Mouse (Mus musculus) limb, embryonic 12.5 days (tissue): ENCODE measurements at regions not wholly inside any gene's neighbourhood (a gene's known extent, or its start where the extent isn't known, plus 50 kb on each side); places are given as distances from the start of the nearest gene placed in this dataset.

Experiments
- ATAC-seq: fragments of 200-750 bp; cut with Nextera tagmentation; 2 replicates; pipeline ENCODE4 v1.8.0; 2017; ENCODE audit warnings: low read depth, moderate TSS enrichment; ENCODE audit not compliant: insufficient number of reproducible peaks, insufficient read depth, low FRiP score, low TSS enrichment
- H3K27ac ChIP-seq: fragments of 300-500 bp; sonication (generic); 2 replicates; pipeline ENCODE4 v1.5.1; 2016; ENCODE audit warnings: mild to moderate bottlenecking, moderate library complexity
- H3K27me3 ChIP-seq: fragments of 300-500 bp; sonication (generic); 2 replicates; pipeline ENCODE4 v1.6.1; 2016; ENCODE audit warnings: mild to moderate bottlenecking, moderate library complexity
- H3K36me3 ChIP-seq: fragments of 300-500 bp; sonication (generic); 2 replicates; pipeline ENCODE4 v1.6.1; 2016; ENCODE audit warnings: mild to moderate bottlenecking, moderate library complexity
- H3K4me1 ChIP-seq: fragments of 300-500 bp; sonication (generic); replicated peaks from 2 replicates; pipeline ENCODE4 v1.6.1; 2016
- H3K4me2 ChIP-seq: fragments of 300-500 bp; sonication (generic); 2 replicates; pipeline ENCODE4 v1.6.1; 2016; ENCODE audit warnings: mild to moderate bottlenecking, moderate library complexity
- H3K4me3 ChIP-seq: fragments of 300-500 bp; sonication (generic); replicated peaks from 2 replicates; pipeline ENCODE4 v1.5.1; 2016; ENCODE audit warnings: mild to moderate bottlenecking
- H3K9ac ChIP-seq: fragments of 300-500 bp; sonication (generic); replicated peaks from 2 replicates; pipeline ENCODE4 v1.6.1; 2016; ENCODE audit warnings: mild to moderate bottlenecking, moderate library complexity
- H3K9me3 ChIP-seq: fragments of 300-500 bp; sonication (generic); 2 replicates; pipeline ENCODE4 v1.6.1; 2016; ENCODE audit warnings: mild to moderate bottlenecking, moderate library complexity
- WGBS: fragments of 180-500 bp; shearing (Covaris S2); methylation state at CpG from one replicate; pipeline ENCODE4 v1.1.7; 2016; 5-methylcytosine and 5-hydroxymethylcytosine counted together

DNA sequence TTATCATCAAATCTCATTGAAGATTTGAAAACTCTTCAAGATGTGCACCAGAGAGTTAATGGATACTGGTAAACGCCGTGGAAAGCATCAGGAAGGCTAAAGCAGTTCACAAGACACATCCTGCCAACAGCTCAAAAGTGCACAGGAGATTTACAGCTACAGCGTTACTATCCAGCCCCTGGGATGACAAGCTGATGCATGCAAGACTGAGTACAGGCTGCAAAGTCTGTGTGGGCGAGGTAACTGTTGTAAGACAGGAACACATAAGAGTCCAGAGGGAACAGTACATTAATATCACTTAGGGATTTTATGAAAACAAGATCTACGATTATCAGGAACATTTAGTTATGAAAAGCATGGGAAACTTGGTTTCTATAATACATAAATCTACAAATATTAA is 626.7 kb downstream of the Slitrk6 start:
- no peaks in the 10 kb centered on the region for H3K27me3 ChIP-seq
- no peak overlapping the region for H3K9ac ChIP-seq
- H3K9me3 ChIP-seq: no peaks in the 10 kb centered on the region
- no peak overlapping the region for H3K4me3 ChIP-seq
- no peak overlapping the region for H3K4me2 ChIP-seq
- no peak overlapping the region for H3K27ac ChIP-seq
- 58% methylated on average over 5 of the region's 5 CpGs for WGBS
- no peaks in the 10 kb centered on the region for H3K36me3 ChIP-seq
- H3K4me1 ChIP-seq: peaks cover 4% of the 10 kb centered on the region; the same call in 1 of the 2 replicates
- ATAC-seq: no peak

DNA sequence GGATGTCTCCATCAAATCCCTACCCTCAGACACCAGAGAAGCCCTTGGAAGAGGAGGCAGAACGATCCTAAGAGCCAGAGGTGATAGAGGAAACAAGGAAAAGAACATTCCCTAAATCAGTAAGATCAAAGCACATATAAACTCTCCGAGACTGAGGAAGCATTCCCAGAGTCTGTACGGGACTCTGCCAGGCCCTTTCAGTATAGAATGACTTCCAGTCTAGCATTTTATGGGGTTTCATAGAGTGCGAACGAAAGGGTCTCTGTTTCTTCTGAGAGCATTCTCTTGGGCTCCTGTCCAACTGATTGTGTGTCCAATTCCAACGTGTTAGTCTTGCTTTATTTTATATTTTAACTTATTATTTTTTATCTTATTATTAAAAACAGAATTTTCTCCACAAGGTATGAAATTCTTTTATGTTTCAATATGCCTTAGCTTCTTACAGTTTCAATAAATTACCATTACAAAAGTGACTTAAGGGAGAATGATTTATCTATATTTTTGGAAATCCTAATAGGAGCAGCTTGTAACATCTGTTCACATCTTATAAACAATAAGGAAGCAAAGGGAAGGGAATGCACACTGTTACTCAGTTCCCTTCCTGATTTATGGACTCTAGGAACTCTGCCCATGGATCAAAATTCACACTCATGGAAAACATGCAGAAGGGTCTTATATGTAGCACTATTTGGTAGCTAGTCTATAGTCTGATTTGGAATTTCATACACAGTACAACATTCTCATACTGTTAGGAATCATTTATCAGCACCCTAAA is 628.8 kb downstream of the Slitrk6 start:
- H3K4me2 ChIP-seq: peak overlapping the region; percentile 10; the same call in 1 of the 2 replicates
- no peaks in the 10 kb centered on the region for H3K36me3 ChIP-seq

DNA sequence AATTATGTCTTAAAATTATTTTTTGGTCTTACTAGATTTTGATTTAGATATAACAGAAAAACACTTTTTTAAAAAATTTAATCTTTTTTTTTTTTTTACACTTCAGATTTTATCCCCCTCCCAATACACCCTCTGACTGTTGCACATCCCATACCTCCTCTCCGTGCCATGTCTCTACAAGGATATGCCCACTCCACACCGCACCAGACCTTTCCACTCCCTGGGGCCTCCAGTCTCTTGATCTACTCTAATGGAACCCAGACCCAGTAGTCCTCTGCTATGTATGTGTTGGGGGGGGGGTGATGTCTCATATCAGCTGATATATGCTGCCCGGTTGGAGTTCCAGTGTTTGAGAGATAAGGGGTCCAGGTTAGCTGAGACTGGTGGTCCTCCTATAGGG is 632.2 kb downstream of the Slitrk6 start:
- Histone ChIP-seq H3K27me3 (no peaks in the 10 kb centered on the region), H3K9me3 (no peaks in the 10 kb centered on the region), H3K27ac (no peak overlapping the region), H3K36me3 (no peaks in the 10 kb centered on the region), H3K4me3 (no peak overlapping the region), H3K4me1 (peaks cover 4% of the 10 kb centered on the region; the same call in 1 of the 2 replicates), H3K4me2 (no peak overlapping the region), H3K9ac (no peak overlapping the region)
- 92% methylated on average over 3 of the region's 3 CpGs for WGBS
- ATAC-seq: 0 out of 2 replicates have a peak, but pooled peaks have one; percentile 26

More for the DNA sequence above, 628.8 kb downstream of the Slitrk6 start:
- Histone ChIP-seq H3K27me3 (no peaks in the 10 kb centered on the region), H3K27ac (0 out of 2 replicates have a peak overlapping the region, but pooled peaks have one; percentile 41), H3K4me1 (peaks cover 4% of the 10 kb centered on the region; the same call in 1 of the 2 replicates), H3K9me3 (no peaks in the 10 kb centered on the region), H3K9ac (no peak overlapping the region), H3K4me3 (no peak overlapping the region)
- WGBS: 25% methylated on average over 6 of the region's 6 CpGs
- ATAC-seq: no peak

DNA sequence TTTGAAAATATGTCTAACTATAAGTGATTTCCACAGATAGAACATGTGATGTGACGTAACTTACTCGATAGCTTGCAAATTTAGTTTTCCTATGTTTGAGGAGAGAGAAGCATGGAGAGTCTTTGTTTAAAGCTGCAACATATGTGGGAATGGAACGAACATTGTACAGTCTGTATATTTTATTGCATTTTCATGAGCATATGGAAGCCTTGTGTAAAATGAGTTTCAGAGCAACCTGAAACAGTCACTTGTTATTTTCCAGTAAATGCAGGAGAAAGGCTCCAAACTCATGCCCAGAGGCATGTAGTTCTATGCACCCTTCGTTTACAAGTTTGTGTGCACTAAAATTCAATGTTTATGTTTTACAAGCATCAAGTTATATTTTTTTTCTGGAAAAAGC is 639.4 kb downstream of the Slitrk6 start:
- Histone ChIP-seq H3K36me3 (no peaks in the 10 kb centered on the region), H3K4me3 (no peak overlapping the region), H3K4me2 (no peak overlapping the region), H3K9ac (no peak overlapping the region), H3K27ac (no peak overlapping the region), H3K9me3 (no peaks in the 10 kb centered on the region), H3K4me1 (no peaks in the 10 kb centered on the region), H3K27me3 (no peaks in the 10 kb centered on the region)
- ATAC-seq: peak; percentile 52; the same call in 1 of the 2 replicates
- 60% methylated on average over 4 of the region's 4 CpGs for WGBS

DNA sequence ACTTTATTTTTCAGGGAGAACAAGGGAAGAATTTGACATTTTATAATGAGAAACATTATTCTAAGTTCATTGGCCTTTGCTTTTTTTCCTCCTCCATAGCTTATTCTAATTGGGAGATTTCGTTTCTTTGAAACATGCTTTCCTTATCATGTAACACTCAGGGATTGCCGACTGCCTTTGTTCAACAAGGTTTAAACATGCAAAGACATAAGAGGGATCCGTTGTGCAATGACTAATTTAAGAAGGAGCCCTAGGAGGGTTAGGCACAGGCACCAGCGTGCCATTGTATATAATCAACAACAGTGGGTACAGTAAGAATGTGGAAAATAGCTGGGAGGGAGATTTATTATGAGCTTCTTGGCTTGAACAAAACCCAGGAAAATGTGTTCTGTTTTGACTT is 654.1 kb downstream of the Slitrk6 start:
- H3K4me3 ChIP-seq: no peak overlapping the region
- H3K4me1 ChIP-seq: no peaks in the 10 kb centered on the region
- no peak overlapping the region for H3K4me2 ChIP-seq
- H3K9ac ChIP-seq: no peak overlapping the region
- 78% methylated on average over 4 of the region's 4 CpGs for WGBS
- no peaks in the 10 kb centered on the region for H3K9me3 ChIP-seq
- no peaks in the 10 kb centered on the region for H3K27me3 ChIP-seq
- no peaks in the 10 kb centered on the region for H3K36me3 ChIP-seq
- H3K27ac ChIP-seq: no peak overlapping the region
- no peak for ATAC-seq

DNA sequence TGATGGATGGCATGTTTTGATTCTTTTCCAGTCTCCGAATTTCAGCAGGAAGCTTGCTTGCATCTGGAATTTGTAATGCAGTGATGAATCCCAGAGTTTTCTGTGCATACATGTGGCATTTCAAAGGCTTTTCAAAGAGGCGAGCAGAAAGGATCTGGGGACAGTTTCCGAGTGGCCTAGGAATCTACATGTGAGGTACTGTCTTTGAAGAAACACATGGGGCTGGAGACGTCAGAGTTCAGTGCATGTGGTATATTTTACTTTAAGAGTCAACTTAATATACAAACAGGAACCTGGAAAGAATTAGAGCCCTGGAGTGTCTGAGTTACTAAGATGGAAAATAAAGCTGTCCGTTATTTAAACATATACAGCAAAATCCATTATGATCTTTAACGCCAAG is 676.6 kb downstream of the Slitrk6 start:
- Histone ChIP-seq H3K4me3 (no peak overlapping the region), H3K9ac (no peak overlapping the region), H3K9me3 (no peaks in the 10 kb centered on the region), H3K36me3 (no peaks in the 10 kb centered on the region), H3K27ac (peak overlapping the region; percentile 41; the same call in 1 of the 2 replicates), H3K4me2 (no peak overlapping the region), H3K4me1 (no peaks in the 10 kb centered on the region), H3K27me3 (no peaks in the 10 kb centered on the region)
- peak; percentile 66; the same call in 1 of the 2 replicates for ATAC-seq
- WGBS: 34% methylated on average over 6 of the region's 6 CpGs

DNA sequence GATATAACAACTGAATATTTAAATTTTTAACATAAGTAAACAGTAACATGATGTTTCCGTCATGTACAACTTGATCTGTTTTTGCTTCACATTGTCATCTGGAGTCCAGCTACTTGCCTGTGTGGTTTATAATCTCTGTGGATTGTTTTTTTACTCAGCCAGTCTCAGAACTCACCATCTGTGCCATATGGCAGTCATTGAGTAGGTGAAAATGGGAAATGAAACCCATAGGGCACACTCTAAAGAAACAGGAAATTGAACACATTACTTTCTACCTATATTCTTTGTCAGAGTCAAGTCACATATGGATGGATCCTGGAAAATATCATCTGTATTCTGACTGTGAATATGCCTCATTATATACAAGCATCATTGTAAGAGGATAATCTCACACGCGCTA is 707.2 kb downstream of the Slitrk6 start:
- peak; percentile 68; the same call in 1 of the 2 replicates for ATAC-seq
- Histone ChIP-seq H3K36me3 (no peaks in the 10 kb centered on the region), H3K4me3 (no peak overlapping the region), H3K9ac (no peak overlapping the region), H3K4me2 (no peak overlapping the region), H3K27me3 (no peaks in the 10 kb centered on the region), H3K4me1 (no peaks in the 10 kb centered on the region), H3K27ac (no peak overlapping the region), H3K9me3 (no peaks in the 10 kb centered on the region)
- 41% methylated on average over 3 of the region's 3 CpGs for WGBS

DNA sequence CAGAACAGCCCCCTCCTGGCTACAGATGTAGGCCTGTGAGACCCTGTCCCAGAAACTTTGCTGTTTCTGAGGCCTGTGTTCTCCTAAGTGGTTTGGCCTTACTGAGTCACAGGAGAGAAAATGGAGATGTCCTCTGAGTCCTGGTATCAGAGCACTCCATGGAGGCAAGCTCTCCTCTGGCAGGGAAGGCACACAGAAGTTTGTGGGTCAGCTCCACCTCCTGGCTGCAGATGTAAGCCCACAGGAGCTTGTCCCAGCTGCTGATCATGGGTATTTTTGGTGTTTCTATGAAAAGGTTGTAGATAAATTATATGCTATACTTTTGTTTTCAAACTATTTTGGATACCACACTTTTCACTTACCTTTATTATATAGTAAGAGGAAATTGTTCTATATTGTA is 711.7 kb downstream of the Slitrk6 start:
- no peak overlapping the region for H3K9ac ChIP-seq
- H3K4me3 ChIP-seq: no peak overlapping the region
- H3K4me2 ChIP-seq: no peak overlapping the region
- no peaks in the 10 kb centered on the region for H3K9me3 ChIP-seq
- no peaks in the 10 kb centered on the region for H3K27me3 ChIP-seq
- H3K4me1 ChIP-seq: no peaks in the 10 kb centered on the region
- H3K27ac ChIP-seq: no peak overlapping the region
- no peak for ATAC-seq
- H3K36me3 ChIP-seq: no peaks in the 10 kb centered on the region

DNA sequence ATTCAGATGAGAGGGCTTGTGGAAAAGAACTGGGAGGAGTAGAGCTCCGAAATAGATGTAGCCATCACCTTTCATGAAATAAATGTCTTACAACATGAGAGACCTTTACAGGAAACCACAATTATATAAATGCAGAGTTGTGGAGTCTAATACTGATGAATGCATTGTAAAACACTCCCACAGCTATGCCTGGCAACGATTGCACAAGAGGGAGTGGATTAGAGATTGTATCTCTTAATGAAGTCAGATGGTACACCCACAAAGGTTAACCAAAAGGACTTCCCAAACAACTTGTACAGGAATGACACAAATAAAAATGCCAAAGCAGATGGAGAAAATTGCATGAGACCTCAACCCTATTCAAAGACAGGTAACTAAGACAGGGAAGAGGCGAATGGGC is 733.1 kb downstream of the Slitrk6 start:
- no peak for ATAC-seq
- H3K4me2 ChIP-seq: no peak overlapping the region
- H3K4me1 ChIP-seq: no peaks in the 10 kb centered on the region
- no peaks in the 10 kb centered on the region for H3K9me3 ChIP-seq
- no peaks in the 10 kb centered on the region for H3K36me3 ChIP-seq
- H3K4me3 ChIP-seq: no peak overlapping the region
- WGBS: 81% methylated on average over 3 of the region's 3 CpGs
- no peak overlapping the region for H3K27ac ChIP-seq
- H3K27me3 ChIP-seq: no peaks in the 10 kb centered on the region
- H3K9ac ChIP-seq: no peak overlapping the region

DNA sequence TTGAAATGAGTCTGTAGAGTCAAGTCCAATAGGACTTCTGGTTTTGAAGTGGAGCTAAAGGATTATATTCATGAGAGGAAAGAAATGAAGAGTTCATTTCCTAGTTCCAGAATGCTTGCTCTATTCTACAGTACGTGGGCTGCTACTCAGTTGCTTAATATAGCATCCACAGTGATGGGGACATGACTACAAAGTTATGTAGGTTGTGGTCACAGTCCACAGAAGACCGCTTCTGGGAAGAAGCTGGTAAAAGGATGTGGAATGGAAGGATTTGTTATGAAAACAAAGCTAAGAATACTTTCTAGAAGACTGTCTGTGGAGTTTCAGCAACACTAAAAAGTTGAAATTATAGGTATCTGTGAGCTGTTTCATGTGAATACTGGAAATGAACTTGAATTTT is 739.8 kb downstream of the Slitrk6 start:
- ATAC-seq: no peak
- 71% methylated on average over 2 of the region's 2 CpGs for WGBS

DNA sequence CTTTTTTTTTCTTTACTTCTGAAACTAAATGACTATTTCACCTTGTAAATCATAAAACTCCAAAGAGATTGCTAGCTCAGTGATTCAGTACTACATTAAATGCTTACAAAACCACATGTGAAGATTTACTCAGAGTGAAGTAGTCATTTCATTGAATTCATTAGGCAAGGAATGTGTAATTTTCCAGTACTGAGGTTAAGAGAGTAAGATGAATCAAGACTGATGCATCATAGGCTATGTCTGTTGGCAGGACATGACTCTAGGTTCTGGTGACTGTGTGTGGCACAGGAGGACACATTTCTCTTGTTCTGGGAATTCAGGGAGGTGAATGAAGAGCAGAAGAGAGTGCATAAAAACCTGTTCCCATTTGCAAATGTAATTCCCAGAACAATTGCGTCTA is 741.7 kb downstream of the Slitrk6 start:
- Histone ChIP-seq H3K4me2 (no peak overlapping the region), H3K9ac (no peak overlapping the region), H3K9me3 (no peaks in the 10 kb centered on the region), H3K27ac (no peak overlapping the region), H3K36me3 (no peaks in the 10 kb centered on the region), H3K4me3 (no peak overlapping the region), H3K27me3 (no peaks in the 10 kb centered on the region), H3K4me1 (no peaks in the 10 kb centered on the region)
- ATAC-seq: no peak
- WGBS: 85% methylated on average over 1 of the region's 1 CpGs

More for the DNA sequence above, 739.8 kb downstream of the Slitrk6 start:
- H3K4me1 ChIP-seq: no peaks in the 10 kb centered on the region
- H3K4me2 ChIP-seq: no peak overlapping the region
- H3K9me3 ChIP-seq: no peaks in the 10 kb centered on the region
- no peaks in the 10 kb centered on the region for H3K36me3 ChIP-seq
- H3K9ac ChIP-seq: no peak overlapping the region
- H3K4me3 ChIP-seq: no peak overlapping the region
- H3K27ac ChIP-seq: no peak overlapping the region
- no peaks in the 10 kb centered on the region for H3K27me3 ChIP-seq

DNA sequence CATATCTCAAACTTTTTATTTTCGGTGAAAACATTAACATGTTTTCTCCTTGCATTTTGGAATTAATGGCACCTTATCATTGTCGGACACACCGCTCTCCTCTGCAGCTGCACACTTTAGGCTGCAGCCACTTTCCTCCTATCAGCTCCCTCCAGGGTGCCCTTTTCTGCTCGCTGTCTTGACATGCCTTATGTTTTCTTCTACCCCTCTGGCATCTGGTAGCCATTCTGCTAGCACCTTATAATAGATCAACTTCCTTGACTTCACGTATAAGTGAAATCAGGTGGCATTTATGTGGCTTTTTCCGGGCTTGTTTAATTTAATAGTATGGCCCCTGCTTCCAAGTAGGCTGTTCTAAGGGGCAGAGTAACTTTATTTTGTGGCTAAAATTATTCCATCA is 747.8 kb downstream of the Slitrk6 start:
- Histone ChIP-seq H3K27me3 (no peaks in the 10 kb centered on the region), H3K4me1 (0 out of 2 replicates have a peak, but pooled peaks cover 5% of the 10 kb centered on the region), H3K36me3 (no peaks in the 10 kb centered on the region), H3K27ac (peak overlapping the region; percentile 31; the same call in 1 of the 2 replicates), H3K9me3 (no peaks in the 10 kb centered on the region), H3K4me2 (peak overlapping the region; percentile 26; the same call in 1 of the 2 replicates), H3K9ac (no peak overlapping the region), H3K4me3 (no peak overlapping the region)
- 27% methylated on average over 6 of the region's 6 CpGs for WGBS
- ATAC-seq: peak; percentile 91; the same call in 1 of the 2 replicates
